Mouse (Mus musculus) intestine, postnatal 0 days (tissue): ENCODE data around the gene Ifi211. TPM values are rescaled to one million over a fixed set of nuclear protein-coding genes. Genes with fewer than 3 reads are reported as not detected.
"Not testable (repeated sequence)": the region's sequence is repeated elsewhere in the genome, so short reads cannot be mapped to it uniquely, and the experiment has no call there.

Source experiments
- ATAC-seq: fragments of 200-750 bp; cut with Nextera tagmentation; 2 replicates; pipeline ENCODE4 v1.8.0; 2017; ENCODE audit warnings: mild to moderate bottlenecking, moderate TSS enrichment, moderate library complexity
- H3K27ac ChIP-seq: fragments of 300-500 bp; sonication (generic); 2 replicates; pipeline ENCODE4 v1.5.1; 2014; ENCODE audit warnings: mild to moderate bottlenecking, low read depth, low read length, moderate library complexity
- H3K27me3 ChIP-seq: fragments of 300-500 bp; sonication (generic); replicated peaks from 2 replicates; pipeline ENCODE4 v1.6.1; 2014; ENCODE audit warnings: low read length, mixed read lengths; ENCODE audit not compliant: control insufficient read depth, insufficient read depth
- H3K36me3 ChIP-seq: fragments of 300-500 bp; sonication (generic); 2 replicates; pipeline ENCODE4 v1.6.1; 2014; ENCODE audit warnings: mild to moderate bottlenecking, moderate library complexity; ENCODE audit not compliant: control insufficient read depth, insufficient read depth
- H3K4me1 ChIP-seq: fragments of 300-500 bp; sonication (generic); replicated peaks from 2 replicates; pipeline ENCODE4 v1.6.1; 2014; ENCODE audit warnings: antibody characterized with exemption, low read length, mixed read lengths; ENCODE audit not compliant: control insufficient read depth, insufficient read depth
- H3K4me2 ChIP-seq: fragments of 300-500 bp; sonication (generic); replicated peaks from 2 replicates; pipeline ENCODE4 v1.6.1; 2014; ENCODE audit warnings: low read depth, mild to moderate bottlenecking, moderate library complexity
- H3K4me3 ChIP-seq: fragments of 300-500 bp; sonication (generic); 2 replicates; pipeline ENCODE4 v1.5.1; 2014; ENCODE audit warnings: low read depth, low read length
- H3K9ac ChIP-seq: fragments of 300-500 bp; sonication (generic); 2 replicates; pipeline ENCODE4 v1.6.1; 2014; ENCODE audit warnings: mild to moderate bottlenecking, low read depth, low read length
- H3K9me3 ChIP-seq: fragments of 300-500 bp; sonication (generic); 2 replicates; pipeline ENCODE4 v1.6.1; 2016; ENCODE audit warnings: mixed run types; ENCODE audit not compliant: control insufficient read depth
- WGBS: fragments of 180-500 bp; shearing (Covaris S2); extraction: QIAGEN DNeasy Blood & Tissue Kit; methylation state at CpG from one replicate; pipeline ENCODE4 v1.1.7; 2014; 5-methylcytosine and 5-hydroxymethylcytosine counted together
- polyA plus RNA-seq: library from polyadenylated mRNA; unstranded; fragments of >200 nt; fragmentation: Nextera tagmentation; extraction: Ambion mirVana; gene quantifications from 2 replicates; pipeline ENCODE4 v1.2.1, GENCODE M21; 2015

Gene Ifi211
- polyA plus RNA-seq, 1 experiment from 2014 or later: 1.3 TPM

DNA sequence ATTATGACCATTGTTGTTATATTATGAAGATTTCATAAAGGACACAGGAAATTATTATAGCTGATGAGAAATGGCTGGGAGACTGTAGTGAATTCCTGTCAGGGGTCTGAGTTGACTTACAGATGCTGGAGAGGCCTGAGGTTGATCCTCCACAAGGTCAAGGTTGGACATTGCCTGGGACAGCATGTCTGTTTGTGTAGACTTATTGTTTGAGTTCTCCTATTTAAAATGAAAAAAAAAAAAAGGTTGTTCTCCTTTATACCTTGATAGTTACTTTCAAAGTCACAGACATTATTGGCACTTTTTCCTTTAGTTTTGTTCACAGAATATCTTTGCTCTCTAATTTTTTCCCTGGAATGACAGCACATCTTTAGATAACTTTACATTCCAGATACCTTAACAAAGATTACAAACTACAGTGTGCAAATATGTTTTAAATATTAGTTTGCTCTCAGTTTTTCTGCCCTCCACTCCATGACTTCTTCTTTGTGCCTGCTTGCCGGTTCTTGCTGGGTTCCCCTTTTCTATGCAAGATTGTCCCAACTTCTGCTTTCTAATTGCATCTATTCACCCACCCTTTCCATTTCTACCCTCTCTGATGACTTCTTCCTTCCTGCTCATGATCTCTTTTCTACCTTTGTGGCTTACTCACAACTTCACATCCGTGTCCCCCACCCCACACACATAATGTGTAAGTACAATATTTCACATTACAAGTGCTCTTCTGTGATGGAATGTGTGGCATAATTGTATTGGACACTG, 25.6 kb downstream of the Ifi211 start:
- not testable (repeated sequence) for H3K36me3 ChIP-seq, H3K27ac ChIP-seq, H3K9me3 ChIP-seq, H3K4me2 ChIP-seq, H3K4me3 ChIP-seq, ATAC-seq, H3K27me3 ChIP-seq, H3K4me1 ChIP-seq, H3K9ac ChIP-seq
- WGBS: no CpG with 5 or more reads among the region's 2 CpGs

GRCm38 (mm10) chr1:173880004-173880666, 32.7 kb downstream of the Ifi211 start:
- not testable (repeated sequence) for H3K27me3 ChIP-seq, H3K27ac ChIP-seq, H3K9ac ChIP-seq, H3K9me3 ChIP-seq, H3K4me1 ChIP-seq, H3K36me3 ChIP-seq, H3K4me2 ChIP-seq, H3K4me3 ChIP-seq, ATAC-seq
- 60% methylated on average over 3 of the region's 3 CpGs for WGBS

DNA sequence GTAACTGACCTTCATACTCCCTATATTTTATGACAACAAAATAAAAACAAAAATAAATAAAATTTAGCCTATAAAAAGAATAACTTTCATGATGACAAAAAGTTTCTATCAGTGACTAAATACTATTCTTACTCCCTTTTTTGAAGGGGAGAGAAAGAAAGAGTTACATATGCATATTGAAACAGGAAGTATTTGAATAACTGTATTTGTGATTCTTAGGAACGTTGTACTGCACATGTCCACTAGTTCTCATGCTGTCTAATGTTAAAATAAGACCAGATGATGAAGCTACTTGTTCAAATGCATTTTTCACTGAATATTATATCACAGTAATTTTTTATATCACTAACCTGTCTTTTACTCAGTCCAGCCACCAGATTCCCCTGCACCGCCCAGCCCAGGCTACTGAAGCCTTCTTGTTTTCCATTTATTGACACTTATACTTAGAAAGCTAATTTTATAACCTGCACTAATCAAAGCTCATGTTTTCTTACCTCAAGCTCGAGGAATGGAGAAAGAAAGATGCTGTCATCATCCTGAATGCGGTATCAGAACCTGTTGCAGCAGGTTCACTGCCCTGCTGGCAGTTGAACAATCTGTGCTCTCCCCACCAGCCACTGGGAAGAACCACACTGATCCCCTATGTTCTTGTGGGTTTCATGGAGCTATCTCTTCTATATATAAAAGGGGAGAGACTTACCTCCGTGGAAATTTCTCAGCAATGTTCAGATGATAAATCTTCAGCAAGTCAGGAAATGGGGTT, 33.4 kb downstream of the Ifi211 start:
- H3K36me3 ChIP-seq, H3K4me2 ChIP-seq, ATAC-seq, H3K27ac ChIP-seq, H3K9me3 ChIP-seq, H3K9ac ChIP-seq, H3K27me3 ChIP-seq, H3K4me1 ChIP-seq, H3K4me3 ChIP-seq: not testable (repeated sequence)
- 67% methylated on average over 5 of the region's 5 CpGs for WGBS

- H3K27me3 ChIP-seq, H3K4me2 ChIP-seq, H3K36me3 ChIP-seq, H3K27ac ChIP-seq, H3K9me3 ChIP-seq, H3K9ac ChIP-seq, ATAC-seq, H3K4me1 ChIP-seq, H3K4me3 ChIP-seq: not testable (repeated sequence)
- WGBS: 85% methylated on average over 6 of the region's 6 CpGs
Observed at GRCm38 (mm10) chr1:173878264-173878663, 34.6 kb downstream of the Ifi211 start.

- not testable (repeated sequence) for H3K27ac ChIP-seq, ATAC-seq, H3K4me2 ChIP-seq, H3K36me3 ChIP-seq, H3K9me3 ChIP-seq, H3K9ac ChIP-seq, H3K4me3 ChIP-seq, H3K4me1 ChIP-seq, H3K27me3 ChIP-seq
- WGBS: 83% methylated on average over 1 of the region's 1 CpGs
Observed at GRCm38 (mm10) chr1:173877125-173877524, 35.7 kb downstream of the Ifi211 start.

- H3K27ac ChIP-seq, H3K9me3 ChIP-seq, H3K27me3 ChIP-seq, H3K4me1 ChIP-seq, H3K4me3 ChIP-seq, H3K4me2 ChIP-seq, ATAC-seq, H3K9ac ChIP-seq, H3K36me3 ChIP-seq: not testable (repeated sequence)
- 89% methylated on average over 1 of the region's 1 CpGs for WGBS
Observed at GRCm38 (mm10) chr1:173868586-173868985, 44.3 kb downstream of the Ifi211 start.
